Mouse (Mus musculus) cerebellum, postnatal 25 days (tissue): ENCODE measurements around the gene Ctdsp1.
"Not testable (repeated sequence)": the region's sequence is repeated elsewhere in the genome, so short reads cannot be mapped to it uniquely, and the experiment has no call there.

Source experiments
- DNase-seq, 2 experiments: peaks; one replicate each; pipeline ENCODE4 v3.0.0; 2021; ENCODE audit warnings: mixed read lengths in 2 of 2

Ctdsp1 gene

GRCm38 (mm10) chr1:74379058-74379504 is 12.2 kb upstream of the Ctdsp1 start:
- no peak for DNase-seq

DNA sequence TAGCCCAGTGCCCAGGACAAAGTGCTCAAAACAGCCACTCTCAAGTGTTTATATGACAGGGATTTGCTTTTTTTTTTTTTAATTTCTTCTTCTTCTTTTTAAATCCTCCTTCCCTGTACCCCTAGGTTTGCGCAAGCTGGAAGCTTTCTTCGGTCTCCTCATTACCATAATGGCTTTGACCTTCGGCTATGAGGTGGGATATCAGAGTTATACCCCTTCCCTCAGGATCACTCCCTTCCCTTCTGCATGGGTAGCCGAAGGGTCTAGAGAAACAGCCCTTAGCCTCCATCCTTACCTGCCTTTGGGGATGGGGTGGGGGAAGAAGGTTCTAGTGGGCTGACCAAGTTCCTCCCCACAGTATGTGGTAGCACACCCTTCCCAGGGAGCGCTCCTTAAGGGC is 10.8 kb upstream of the Ctdsp1 start:
- no peak for DNase-seq

DNA sequence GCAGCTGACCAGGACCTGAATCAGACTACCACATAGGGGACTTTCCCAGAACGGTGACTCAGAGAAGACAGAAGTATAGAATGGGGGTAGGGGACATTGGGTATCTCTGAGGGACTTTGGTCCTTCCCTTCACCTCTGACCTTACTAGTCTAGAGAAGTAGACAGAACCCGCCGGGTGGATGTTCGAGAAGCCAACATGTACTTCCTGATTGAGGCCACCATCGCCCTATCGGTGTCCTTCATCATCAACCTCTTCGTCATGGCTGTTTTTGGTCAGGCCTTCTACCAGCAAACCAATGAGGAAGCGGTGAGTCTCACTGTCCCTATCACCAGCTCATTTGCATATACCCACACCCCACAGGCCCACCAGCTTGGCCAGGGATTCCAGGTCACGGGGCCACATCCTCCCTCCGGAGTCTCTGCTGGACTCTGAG is 9.7 kb upstream of the Ctdsp1 start:
- no peak for DNase-seq

GRCm38 (mm10) chr1:74383385-74383784 is 7.9 kb upstream of the Ctdsp1 start:
- no peak for DNase-seq

GRCm38 (mm10) chr1:74384525-74384924 is 6.8 kb upstream of the Ctdsp1 start:
- DNase-seq, result no peak

DNA sequence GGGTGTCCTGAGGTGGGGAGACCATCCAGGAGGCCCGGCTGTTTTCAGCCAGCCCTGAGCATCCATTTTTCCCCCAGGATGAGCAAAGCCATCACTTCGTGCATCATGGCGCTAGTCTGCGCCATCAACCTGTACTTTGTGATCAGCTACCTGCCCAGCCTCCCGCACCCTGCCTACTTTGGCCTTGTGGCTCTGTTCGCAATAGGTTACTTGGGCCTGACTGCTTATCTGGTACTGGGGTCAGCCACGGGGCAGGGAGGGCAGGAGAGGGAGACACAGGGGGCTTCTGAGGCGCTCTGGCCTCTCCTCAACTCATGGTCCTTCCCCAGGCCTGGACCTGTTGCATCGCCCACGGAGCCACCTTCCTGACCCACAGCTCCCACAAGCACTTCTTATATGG is 6.2 kb upstream of the Ctdsp1 start:
- no peak for DNase-seq

DNA sequence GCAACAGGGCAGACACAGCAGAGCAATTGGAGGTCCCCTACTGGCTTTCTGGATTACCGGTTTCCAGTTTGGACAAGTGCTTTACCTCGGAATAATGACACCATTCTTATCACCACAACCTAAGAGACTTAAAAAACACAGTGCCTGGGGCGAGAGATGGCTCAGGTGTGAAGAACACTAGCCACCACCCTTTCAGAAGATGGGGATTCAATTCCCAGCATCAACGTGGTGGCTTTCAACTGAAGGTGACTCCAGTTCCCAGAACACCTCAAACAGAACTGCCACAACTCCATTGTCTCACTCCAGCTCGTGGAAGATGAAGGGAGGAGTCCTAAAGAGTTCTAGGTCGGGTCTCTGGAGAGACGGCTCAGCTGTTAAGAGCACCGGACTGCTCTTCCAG is 5.8 kb upstream of the Ctdsp1 start:
- no peak for DNase-seq

- DNase-seq, result no peak
Observed at GRCm38 (mm10) chr1:74386363-74386713, 5.0 kb upstream of the Ctdsp1 start.

DNA sequence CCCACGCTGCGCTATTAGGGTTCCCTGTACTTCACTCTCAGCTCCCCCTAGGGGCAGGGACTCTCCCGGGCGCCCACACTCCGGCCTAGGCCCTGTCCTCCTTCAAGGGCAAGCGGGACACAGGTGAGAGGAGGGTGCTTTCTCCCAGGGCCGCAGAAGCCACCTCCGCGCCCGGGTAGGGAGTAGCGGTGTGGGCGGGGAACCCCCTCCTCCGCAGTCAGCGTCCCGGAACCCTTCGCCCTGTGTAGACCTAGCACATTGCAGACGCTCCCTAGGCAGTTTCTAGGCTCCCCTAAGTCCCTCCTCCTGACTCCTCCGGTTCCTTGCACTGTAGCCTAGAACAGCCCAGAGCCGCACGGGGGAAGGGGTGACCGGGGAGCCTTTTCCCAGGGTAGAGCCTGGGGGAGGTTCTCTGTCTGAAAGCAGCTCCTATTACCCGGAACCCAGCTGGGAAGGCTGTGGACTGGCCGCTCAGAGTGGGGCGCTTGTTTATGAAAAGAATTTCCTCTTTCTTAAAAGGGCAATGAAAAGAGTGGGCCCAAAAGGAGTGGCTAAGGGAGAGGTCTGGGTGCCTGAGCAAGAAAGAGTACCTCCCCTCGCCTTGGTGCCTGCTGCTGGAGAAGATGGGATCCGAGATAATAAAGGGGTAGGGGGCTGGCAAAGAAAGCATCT is 4.5 kb upstream of the Ctdsp1 start:
- DNase-seq, result peak; percentile 95 to 98

GRCm38 (mm10) chr1:74387386-74387988 is 3.8 kb upstream of the Ctdsp1 start:
- DNase-seq, result peak in 1 of 2 experiments; percentile 33

DNA sequence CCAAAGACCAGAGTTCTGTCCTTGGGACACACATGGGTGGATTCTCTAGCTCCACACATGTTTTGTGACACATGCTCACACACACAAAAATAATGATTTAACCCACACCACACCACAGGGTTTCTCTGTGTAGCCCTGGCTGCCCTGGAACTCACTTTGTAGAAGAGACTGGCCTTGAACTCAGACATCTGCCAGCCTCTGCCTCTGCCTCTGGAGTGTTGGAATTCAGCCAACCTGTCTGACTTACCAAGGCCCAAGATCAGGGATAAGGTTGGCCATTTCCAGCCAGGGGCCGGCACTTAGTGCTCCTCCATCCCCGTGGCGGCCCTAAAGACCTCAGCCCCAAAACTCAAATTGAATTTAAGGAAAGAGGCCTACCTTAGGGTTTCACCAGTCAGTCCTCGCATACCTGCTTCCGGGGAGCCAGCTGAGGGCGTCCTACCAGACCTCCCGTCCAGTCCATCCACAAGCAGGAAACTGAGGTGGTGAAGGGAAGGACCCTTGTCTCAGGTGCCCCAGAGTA is 2.9 kb upstream of the Ctdsp1 start:
- no peak for DNase-seq

GRCm38 (mm10) chr1:74389831-74390286 is 1.4 kb upstream of the Ctdsp1 start:
- no peak for DNase-seq

DNA sequence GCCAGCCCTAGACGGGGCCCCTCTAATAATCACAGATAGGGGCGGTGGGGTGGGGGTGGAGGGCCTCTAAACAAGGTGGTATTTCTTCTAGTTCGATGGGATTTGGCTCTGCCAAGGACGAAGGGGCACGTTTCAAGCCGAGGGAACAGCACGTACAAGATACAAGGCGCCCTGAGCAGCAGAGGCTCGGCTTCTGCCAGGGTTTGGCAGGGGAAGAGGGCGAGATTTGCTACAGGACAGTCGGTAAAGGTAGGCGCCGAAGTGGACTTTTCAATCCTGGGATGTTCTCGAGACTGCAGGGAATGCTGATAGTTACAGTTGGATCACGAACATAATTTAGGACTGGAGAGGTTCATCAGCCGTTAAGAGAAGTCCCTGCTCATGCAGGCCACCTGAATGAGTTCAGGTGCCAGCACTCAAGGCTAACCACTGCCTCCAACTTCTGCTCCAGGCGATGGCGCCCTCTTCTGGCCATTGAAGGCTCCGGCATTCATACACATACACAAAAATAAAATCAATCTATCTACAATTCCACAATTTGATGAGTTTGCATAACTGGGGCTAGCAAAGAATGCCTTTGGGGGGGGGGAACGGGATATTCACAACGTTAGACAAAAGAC is 912 bp upstream of the Ctdsp1 start:
- DNase-seq, result peak; percentile 62 to 77

GRCm38 (mm10) chr1:74391844-74392441 is 634 bp downstream of the Ctdsp1 start:
- DNase-seq, result peak; percentile 74

- peak in 1 of 2 experiments; percentile 32 for DNase-seq
Observed at GRCm38 (mm10) chr1:74392446-74392994, 1.2 kb downstream of the Ctdsp1 start.

- DNase-seq, result peak; percentile 24 to 34
Observed at GRCm38 (mm10) chr1:74393010-74393409, 1.7 kb downstream of the Ctdsp1 start.

- DNase-seq, result no peak
Observed at GRCm38 (mm10) chr1:74393697-74394096, 2.4 kb downstream of the Ctdsp1 start.

DNA sequence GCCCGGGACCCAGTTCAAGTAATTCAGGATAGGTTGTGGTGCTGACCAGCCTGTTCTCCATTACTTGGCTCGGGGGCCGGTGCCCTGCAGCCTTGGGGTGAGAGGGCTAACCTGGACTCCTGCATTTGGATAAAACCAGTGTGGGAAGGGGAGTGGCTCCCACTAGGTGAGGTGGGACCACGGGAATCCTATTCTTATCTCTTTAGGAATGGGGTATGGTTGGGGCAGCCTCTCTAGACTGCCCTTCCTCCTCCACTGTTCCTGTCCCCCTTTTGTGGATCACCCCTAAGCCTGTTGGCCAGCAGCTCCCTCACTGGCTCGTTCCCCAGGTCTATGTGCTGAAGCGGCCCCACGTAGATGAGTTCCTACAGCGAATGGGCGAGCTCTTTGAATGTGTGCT is 3.0 kb downstream of the Ctdsp1 start:
- no peak for DNase-seq

DNA sequence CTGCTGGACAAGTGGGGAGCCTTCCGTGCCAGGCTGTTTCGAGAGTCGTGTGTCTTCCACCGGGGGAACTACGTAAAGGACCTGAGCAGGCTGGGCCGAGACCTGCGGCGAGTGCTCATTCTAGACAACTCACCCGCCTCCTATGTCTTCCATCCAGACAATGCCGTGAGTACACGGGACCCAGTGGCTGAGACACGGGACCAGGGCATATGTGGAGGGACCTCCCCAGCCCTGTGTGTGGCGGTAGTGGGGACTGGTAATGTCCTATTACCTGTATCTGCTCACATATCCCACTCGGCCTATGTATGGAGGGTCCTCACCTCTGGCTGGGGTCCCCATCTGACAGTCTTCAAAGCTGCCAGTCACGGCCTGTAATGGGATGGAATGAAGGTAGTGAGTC is 3.5 kb downstream of the Ctdsp1 start:
- DNase-seq, result no peak

DNA sequence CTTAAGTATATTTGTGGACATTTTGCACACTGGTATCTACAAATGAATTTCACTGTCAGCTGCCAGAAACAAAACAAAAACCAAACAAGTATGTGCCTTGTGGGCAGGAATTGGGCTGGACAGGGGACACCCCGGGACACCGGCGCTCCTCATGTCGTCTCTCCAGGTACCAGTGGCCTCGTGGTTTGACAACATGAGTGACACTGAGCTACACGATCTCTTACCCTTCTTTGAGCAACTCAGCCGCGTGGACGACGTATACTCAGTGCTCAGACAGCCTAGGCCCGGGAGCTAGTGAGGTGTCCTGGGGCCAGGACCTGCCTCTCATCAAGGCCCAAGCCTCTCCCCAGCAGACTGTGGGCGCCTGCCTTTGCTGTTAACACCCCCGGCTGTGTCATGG is 4.0 kb downstream of the Ctdsp1 start:
- DNase-seq, result no peak

GRCm38 (mm10) chr1:74396456-74397222 is 5.3 kb downstream of the Ctdsp1 start:
- not testable (repeated sequence) for DNase-seq

DNA sequence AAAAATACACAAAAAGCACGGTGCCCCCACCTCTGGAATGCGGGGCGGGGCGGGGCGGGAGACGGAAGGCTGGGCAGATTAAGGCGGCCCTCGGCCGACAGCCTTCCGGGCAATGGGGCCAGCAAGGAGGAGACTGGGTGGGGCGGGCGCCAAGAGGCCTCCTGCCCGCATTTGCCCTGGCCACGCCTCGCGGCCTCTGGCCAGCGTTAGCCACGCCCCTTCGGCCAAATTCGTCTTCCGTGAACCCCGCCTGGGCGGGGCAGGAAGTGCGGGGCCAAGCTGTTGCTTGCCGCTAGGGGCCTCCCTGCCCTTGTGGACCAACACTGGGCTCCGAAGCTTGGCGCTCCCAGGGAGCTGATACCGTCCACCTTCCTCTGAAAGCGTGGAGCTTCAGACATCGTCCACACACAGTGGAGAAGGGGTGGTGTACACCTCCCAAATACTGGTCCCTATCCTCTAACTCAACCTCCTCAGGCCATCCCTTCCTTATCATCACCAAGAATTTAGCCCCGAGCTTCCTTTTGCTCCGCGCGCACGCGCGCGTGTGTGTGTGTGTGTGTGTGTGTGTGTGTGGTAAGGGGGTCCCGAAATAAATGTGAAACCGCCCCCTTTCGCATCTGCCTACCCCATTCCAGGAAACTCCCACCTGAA is 6.1 kb downstream of the Ctdsp1 start:
- peak; percentile 95 to 98 for DNase-seq
